Mouse (Mus musculus): ENCODE measurements around the gene Erv3. TPM values are rescaled to one million over a fixed set of nuclear protein-coding genes. Genes with fewer than 3 reads are reported as not detected.
"Not testable (repeated sequence)": the region's sequence is repeated elsewhere in the genome, so short reads cannot be mapped to it uniquely, and the experiment has no call there.

The Erv3 gene
- total RNA-seq, 2 experiments from 2014 or later, result not detected

DNA sequence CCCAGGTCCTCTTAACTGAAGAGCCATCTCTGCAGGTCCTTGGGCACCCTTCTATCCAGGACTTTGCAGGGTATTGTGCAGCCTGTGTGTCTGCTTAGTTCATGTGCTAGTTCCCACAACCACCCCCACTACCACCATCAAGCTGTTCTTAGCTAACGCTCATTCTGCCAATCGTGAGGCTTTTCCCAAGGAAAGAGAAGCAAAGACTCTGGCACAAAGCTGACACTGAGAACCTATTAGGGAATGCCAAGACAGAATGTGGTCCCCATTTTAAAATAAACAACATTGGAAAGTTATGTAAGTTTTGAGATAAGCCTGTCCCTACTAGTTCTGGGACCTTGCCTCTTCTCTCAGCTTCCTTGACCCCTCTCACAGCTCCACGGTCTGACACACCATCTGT is 3.9 kb upstream of the Erv3 start:
- no peak for DNase-seq

DNA sequence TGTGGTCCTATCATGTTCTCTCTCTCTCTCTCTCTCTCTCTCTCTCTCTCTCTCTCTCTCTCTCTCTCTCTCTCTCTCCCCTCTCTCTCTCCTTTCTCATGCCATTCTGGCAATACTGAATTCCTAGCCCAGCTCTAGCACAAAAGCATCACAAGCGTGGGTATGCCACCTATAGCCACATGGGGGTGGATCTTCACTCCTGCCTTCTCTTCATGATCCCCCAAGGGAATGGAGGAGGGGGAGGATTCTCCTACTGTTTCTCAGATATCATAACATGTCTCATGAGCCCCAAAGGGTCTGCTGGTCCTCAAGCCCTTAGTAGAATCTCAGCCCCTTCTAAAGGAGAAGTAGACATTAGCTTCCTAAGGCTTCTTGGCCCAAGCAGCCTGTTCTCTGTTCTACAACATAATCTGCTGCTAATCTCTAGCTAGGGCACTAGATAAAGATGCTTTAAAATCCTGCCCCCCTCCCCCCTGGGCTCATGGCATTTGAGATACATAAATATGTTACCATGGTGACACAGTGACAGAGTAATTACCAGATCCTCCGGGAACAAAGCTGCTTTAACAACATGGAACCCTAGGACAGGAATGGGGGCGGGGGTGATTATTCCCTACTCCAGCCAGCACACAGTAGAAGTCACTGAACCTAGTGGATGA is 3.2 kb upstream of the Erv3 start:
- DNase-seq, result no peak

- DNase-seq, result no peak
Observed at GRCm38 (mm10) chr2:131857838-131858237, 1.7 kb downstream of the Erv3 start.

DNA sequence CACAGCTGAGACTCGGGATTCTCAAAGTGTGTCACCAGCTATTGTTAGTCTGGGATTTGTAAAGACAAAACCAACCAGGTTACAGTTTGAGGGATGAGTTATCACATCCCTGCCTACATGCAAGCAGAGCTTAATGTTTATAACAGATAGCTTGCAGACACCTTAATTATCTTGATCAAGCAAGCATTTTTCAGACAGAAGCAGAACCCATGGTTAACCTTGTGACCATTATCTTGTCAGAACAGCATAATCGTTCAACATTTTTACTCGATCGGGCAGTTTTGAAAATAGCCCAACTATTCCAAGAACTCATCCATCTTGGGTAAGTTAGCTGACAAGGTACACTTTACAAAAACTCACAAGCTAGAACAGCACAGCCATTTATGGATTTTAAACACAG is 5.8 kb downstream of the Erv3 start:
- no peak for DNase-seq

GRCm38 (mm10) chr2:131851333-131852092 is 8.0 kb downstream of the Erv3 start:
- no peak for DNase-seq

- no peak for DNase-seq
Observed at GRCm38 (mm10) chr2:131850047-131850446, 9.5 kb downstream of the Erv3 start.

GRCm38 (mm10) chr2:131847501-131848359 is 11.8 kb downstream of the Erv3 start:
- no peak for DNase-seq

DNA sequence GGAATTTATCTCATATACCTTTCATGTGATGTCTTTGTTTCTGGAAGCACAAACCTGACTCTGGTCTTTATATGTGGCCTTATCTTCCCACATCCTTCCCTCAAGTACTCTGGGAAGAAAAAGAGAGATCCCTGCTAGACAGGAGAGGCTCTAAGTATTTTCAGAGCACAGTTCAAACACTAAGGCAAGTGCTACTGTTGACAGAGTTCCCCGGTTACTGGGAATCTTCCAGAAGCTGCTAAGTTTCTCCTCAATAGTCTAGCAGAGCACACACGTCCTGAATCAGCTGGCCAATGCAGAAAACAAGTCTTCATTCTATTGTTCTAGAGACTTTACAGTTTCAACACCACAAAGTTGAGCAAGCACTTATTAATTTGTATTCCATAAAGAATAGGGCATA is 12.7 kb downstream of the Erv3 start:
- DNase-seq, result no peak

DNA sequence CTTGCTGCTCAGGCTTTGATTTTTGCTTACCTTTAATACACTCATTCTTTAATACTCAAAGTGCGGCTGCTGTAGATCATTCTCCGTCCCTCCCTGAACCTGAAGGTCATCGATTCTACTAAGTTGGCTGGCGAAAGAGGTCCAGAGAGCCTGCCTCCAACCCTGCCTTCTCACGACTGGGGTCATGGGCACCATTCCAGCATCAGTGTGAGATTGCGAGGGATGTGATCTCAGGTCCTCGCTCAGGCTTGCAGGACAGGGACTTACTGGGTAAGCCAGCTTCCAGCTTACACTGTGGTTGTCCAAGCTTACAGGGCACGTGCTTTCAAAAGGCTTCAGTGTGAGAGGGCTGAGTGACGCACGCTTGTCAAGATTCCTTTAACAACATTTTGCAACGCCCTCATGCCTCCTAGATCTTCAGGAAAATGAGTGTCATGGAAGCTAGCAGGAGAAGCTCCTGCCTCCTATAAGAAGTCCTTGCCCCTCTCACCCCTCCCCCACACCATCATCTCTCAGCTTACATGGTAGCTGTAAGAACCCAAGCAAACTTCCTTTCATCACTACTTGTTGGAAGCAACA is 13.3 kb downstream of the Erv3 start:
- peak; percentile 42 for DNase-seq

- DNase-seq, result no peak
Observed at GRCm38 (mm10) chr2:131845671-131846070, 13.9 kb downstream of the Erv3 start.

- DNase-seq, result no peak
Observed at GRCm38 (mm10) chr2:131842568-131842967, 17.0 kb downstream of the Erv3 start.

DNA sequence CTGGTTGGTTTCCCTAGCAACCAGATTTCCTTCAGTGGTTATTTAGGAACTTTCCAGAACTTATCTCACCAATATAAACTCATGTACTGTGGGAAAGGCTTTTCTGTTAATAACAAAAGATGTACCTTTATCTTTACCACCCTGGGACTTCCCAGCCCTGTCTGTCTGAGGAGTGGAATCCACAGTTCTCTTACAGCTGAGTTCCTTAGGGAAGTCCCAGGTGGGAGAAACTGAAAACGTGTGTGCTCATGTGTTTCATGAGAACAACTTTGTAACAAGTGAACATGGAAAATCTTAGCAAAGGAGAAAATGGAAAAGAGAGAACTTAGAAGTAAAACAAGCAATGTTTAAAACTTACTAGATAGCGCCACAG is 18.2 kb downstream of the Erv3 start:
- DNase-seq, result no peak

DNA sequence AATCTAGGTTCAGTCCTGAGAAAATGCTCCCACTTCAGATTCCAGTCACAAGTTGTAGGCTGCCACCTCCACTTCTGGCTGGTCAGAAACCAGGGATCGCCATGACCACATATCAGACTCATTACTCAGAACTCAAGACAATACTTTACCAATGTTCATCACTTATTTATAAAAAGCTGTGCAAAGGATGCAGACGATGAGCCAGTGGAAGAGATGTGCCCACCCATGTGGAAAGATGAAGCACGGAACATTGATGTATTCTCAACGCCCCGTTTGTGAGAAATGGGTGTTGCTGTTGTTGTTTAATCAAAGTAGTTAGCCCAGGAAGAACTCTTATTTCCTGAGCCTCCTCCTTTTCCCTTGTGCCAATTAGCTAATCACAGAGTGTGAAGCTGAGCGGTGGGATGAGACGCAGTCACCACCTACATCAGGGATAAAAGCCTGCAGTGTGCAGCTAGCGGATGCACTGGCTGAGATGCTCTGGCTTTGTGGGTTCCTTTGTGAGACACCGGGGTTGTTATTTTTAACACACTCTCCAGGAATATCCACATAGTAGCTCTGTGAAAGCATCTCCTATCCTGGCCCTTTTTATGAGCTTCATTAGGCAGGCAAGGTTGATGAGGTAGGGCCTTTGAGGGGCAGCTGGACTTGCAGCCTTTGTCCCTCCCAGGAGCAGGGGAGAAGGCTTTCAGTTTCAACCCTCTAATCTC is 18.8 kb downstream of the Erv3 start:
- no peak for DNase-seq

DNA sequence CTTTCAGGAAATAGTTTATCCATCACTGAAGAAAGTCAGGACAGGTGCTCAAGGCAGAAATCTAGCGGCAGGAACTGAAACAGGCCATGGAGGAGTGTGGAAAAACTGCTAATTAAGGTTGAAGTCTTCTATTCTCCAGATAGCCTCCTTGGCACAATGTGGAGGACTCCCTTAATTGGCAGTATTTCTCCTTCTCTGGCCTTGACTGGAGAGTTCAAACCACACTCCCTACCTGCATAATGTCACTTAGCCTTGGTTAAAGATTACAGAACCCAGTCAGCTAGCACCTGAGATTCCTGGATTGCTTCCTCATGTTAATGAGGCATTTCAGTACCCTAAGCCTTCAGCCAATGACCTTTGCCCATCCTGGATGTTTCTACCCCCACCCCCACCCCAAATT is 25.3 kb downstream of the Erv3 start:
- DNase-seq, result no peak

GRCm38 (mm10) chr2:131831861-131832260 is 27.7 kb downstream of the Erv3 start:
- no peak for DNase-seq

DNA sequence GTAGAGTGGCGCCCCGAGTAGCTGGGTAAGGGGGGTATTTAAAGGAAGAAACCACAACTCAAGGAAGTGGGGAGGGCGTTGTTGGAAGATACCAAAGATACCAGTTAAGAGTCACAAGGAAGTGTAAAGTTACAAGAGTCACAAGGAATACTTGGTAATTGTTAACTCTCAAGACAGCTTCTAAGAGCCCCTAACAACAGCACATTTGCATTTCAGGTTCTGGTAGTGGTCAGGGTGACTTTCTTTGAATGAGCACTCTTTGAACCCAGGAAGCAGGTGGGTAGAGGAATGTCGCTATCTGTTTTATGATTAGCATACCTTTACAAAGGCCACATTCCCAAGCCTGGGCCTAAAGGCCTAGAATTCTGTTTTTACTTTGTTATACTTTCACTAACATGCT is 28.6 kb downstream of the Erv3 start:
- not testable (repeated sequence) for DNase-seq

DNA sequence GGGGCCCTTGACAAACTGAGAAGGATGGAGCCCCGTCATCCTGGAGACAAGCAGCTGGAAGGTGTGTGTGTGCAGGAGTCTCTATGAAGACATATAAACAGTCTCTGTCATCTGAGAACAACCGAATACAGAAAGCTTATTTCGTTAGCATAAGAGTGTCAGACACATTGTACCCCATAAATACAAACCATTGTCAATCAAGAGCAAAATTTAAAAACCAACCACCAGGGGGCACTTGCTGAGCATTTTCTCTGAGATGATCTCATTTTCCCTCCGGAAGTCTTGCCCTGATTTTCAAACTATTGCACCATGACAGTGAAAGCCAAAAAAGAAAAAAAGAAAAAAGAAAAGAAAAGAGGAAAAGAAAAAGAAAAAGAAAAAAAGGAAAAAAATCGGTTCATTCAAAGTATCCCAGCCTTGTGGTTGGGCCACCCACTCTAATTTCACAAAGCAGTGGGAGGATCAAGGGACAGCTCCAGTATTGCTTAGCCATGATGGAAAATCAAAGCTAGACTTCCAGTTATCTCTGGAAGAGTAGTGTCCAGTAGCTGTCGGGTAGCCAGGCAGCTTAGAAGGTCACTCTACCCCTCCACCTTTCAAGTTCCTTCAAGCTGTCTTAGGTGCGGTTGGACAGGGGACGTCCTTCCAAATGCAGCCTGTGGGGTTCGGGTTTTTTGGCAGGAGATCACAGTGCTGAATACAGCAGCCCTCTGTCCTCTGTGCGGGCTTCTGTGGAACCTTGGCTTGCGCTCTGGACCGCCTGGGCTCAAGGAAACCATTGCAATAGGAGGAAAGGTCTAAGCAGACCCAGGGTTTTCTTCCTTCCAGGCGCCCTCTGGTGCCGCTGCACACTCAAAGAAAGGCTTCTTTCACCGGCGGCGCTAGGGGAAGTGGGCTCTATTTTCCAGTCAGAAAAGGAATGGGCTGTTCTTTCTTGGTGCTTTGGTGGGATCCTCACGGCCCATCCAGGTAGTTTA is 31.3 kb downstream of the Erv3 start:
- DNase-seq, result peak; percentile 71

DNA sequence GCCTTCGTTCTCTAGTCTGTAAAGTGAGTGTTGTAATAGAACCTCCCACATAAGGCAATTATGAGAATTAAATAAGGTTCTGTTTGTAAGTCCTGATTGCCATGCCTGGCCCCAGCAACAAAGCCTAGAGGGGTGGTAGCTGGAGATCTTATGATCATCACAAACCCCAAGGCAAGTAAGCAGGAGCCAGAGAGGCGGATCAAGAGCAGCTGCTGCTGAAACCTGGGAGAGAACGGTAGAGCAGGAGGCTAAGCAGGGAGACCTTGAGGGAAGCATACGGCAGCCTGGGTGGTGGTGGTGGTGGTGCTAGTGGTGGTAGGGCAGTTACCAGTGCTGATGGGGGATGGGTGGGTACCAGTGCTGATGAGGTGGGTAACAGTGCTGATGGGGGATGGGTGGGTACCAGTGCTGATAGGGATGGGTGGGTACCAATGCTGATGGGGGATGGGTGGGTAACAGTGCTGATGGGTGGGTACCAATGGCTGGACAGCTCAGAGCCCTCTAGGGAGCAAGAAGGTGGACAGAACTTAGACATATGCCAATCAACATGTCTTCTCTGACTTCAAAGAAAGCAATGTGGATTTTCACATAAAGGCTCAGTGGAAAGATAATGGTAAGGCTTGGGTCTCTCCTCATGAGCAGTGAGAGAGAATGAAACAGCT is 32.4 kb downstream of the Erv3 start:
- no peak for DNase-seq

DNA sequence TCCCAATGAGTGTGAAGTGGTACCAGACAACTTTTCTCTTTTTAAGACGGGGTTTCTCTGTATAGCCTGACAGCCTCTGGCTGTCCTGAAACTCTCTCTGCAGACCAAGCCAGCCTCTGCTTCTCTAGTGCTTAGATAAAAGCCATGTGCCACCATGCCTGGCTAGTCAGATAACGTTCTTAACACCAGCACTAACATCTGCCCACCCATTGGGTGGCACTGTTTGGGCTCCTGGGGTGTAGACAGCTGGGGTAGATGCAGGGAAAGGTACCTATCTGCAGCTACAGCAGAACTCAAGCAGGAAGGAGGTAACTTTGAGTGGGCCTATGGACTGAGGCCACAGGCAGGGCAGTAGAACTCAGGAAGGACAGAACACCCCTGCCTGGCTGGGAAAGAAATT is 34.0 kb downstream of the Erv3 start:
- no peak for DNase-seq

DNA sequence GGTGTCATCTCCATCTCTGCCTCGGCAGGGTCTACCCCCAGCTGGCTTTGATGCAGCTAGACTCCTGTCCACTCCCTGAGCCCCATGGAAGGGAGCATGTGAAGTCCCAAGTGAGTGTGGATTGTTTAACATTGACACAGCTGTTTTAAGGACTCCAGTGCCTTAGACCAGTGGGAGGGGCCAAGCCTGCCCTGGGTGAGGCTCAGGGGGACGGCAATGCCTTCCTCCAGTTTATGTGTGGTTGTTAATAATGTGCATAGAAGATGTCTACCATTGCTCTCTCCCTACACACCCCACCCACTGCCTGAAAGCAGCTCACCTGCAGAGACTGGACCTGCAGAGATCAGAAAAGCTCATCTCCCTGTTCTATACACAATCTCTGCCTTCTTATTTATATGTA is 35.6 kb downstream of the Erv3 start:
- no peak for DNase-seq

GRCm38 (mm10) chr2:131822492-131822891 is 37.1 kb downstream of the Erv3 start:
- DNase-seq, result no peak

Data from heart, postnatal 4 days (tissue).